Mouse (Mus musculus) stomach, postnatal 0 days (tissue): Measurements from ENCODE around the gene Tcta.

Experiments
- CTCF ChIP-seq: IDR thresholded peaks from 2 replicates; pipeline ENCODE4 v1.5.1; 2016; ENCODE audit warnings: antibody characterized with exemption, low read depth, mild to moderate bottlenecking, moderate library complexity
- EP300 ChIP-seq: optimal IDR thresholded peaks from 2 replicates; pipeline ENCODE3; 2016; ENCODE audit warnings: antibody characterized with exemption

DNA sequence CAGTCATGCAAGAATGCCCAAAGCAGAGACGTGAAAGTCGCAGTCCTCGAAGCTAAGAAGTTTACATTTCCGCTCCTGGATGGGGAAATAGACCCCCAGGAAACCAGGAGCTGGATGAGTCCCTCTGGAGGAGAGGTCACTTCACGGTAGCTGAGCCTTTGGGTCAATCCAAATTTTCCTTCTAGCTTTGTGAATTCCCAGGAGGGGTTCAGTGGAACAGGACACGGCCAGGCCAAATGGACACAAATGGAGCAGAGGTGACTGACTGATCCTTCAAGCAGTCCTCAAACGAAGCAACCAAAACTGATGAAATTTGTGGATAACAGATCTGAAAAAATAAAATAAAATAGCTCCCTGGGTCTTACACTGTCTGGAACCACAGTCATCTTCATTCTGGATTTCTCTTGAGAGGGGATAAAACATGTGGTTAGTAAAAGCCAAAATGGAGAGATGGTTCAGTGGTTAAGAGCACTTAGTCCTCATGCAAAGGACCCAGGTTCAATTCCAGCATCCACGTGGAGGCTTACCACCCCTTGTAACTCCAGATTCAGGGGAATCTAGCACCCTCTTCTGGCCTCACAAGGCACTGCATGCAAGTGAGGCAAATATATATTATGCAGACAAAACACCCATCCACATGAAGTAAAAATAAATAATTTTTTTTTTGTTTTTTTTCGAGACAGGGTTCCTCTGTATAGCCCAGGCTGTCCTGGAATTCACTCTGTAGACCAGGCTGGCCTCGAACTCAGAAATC lies 27.1 kb downstream of the Tcta start:
- TF ChIP-seq CTCF (peak; percentile 75), EP300 (no peak)
